Mouse (Mus musculus): ENCODE measurements around the gene Akp3. TPM values are rescaled to one million over a fixed set of nuclear protein-coding genes. Genes with fewer than 3 reads are reported as not detected.

Akp3 gene
- polyA plus RNA-seq (2017; shearing (Covaris generic)) = not detected

GRCm38 (mm10) chr1:87124673-87125072, at the start of gene Akp3:
TSS of gene Akp3 (plus strand) at chr1:87124973.

DNA sequence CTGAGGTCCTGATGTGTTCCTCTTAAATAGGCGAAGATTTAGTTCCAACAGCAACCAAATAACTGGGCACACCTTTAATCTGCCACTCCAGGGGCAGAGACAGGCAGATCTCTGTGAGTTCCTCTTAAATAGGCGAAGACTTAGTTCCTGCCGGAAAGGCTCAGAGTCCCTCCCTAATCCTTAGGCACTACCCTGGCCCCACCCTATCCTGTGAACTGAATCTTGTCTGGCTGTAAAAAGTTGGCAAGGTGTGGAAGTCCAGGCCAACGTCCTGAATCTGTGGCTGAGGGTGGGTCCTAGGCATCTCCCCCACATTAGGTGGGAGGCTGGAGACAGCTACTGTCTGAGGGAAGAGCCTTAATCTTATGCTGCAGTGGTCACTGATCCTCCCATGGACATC, 34.9 kb upstream of the Akp3 start, which contains the start of gene Alppl2:
Gene Alppl2 (minus strand): TSS at position 101 of the 400 bp plus-strand sequence.

DNA sequence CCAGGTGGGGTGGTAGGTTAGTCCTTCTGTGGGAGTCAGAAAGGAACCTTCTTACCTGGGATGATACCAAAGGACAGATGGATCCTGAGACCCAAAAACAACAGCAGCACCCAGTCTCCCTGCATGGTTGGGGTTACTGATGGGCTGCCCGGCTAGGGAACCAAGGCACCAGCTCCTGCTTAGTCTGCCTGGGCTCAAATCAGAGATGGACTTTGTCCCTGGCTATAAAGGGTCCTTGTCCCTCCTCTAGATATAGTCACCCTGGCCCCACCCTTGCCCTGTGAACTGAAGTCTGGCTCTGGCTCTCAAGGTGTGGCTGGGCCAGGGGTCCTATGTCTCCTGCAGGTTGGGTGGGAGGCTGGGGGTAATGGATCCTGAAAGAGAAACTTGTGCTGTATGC, 23.4 kb upstream of the Akp3 start, which contains the start of gene Alpi:
Gene Alpi (minus strand): TSS at position 196 of the 400 bp plus-strand sequence.

DNA sequence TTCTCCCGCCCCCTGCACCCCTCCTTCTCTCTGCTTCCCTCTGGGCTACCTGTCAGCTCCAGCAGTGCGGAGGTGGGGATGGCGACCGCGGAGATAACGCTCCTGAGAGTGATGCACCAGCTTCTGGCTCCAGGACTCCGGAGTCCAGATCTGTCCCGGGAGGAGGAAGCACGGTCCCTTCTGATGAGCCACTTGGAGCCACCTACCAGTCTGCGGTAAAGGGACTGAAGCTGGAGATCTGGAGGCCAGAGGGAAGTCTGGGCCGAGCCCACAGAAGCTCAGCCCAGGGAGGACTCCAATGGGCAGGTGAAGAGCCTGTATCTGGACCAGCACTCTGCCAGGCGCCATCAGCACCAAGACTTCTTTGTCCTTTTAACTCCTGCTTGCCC, 31.4 kb downstream of the Akp3 start, which contains the start of gene Ecel1:
Gene Ecel1 (minus strand): TSS at position 323 of the 389 bp plus-strand sequence.

Other genes starting within 250 kb of the Akp3 start
- gene Alppl2, start 35.0 kb upstream of the Akp3 start, polyA plus RNA-seq (2017; shearing (Covaris generic)) = not detected
- gene Alpi, start 23.4 kb upstream of the Akp3 start, polyA plus RNA-seq (2017; shearing (Covaris generic)) = 0.22 TPM
- gene Ecel1, start 31.5 kb downstream of the Akp3 start, polyA plus RNA-seq (2017; shearing (Covaris generic)) = not detected
- gene Prss56, start 58.3 kb downstream of the Akp3 start, polyA plus RNA-seq (2017; shearing (Covaris generic)) = not detected
- gene Chrnd, start 65.6 kb downstream of the Akp3 start, polyA plus RNA-seq (2017; shearing (Covaris generic)) = not detected
- gene Chrng, start 79.7 kb downstream of the Akp3 start, polyA plus RNA-seq (2017; shearing (Covaris generic)) = not detected
- gene Eif4e2, start 88.9 kb downstream of the Akp3 start, polyA plus RNA-seq (2017; shearing (Covaris generic)) = 167 TPM
- gene Efhd1, start 139.4 kb downstream of the Akp3 start, polyA plus RNA-seq (2017; shearing (Covaris generic)) = not detected
- 62.7 TPM for gene Gigyf2, start 202.0 kb downstream of the Akp3 start, polyA plus RNA-seq (2017; shearing (Covaris generic))

Measured in effector memory CD4-positive, alpha-beta T cell, adult 7 months (primary cell).